Mouse (Mus musculus): ENCODE results near the gene Ets1.

DNA sequence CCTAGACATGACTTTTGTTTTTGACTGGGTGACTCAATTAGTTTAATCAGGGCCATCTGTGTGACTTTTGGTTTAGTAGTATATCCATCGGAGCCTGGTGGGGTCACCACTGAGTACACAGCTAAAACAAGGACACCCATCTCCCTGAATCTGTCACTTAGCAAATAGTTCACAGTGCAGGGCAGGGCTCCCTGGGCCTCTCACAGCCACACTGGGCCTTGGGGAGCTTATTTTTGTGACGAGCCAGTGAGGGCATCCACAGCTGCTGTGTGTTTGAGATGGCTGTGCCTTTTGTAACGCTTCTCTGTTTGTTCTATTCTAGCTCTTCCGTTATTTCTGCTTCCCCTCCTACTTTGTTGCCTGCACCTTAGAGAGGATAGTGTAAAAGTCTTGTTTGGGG, 90.6 kb downstream of the Ets1 start:
- no peak for TF ChIP-seq GATA1 (IDR thresholded peaks at IDR 0.05; ENCODE audit: borderline replicate concordance, low read length)
- no peak for TF ChIP-seq CTCF (IDR thresholded peaks at IDR 0.05; ENCODE audit: low read depth, low read length)

Data from G1E (cell line).